Mouse (Mus musculus) C2C12 (cell line): ENCODE data around the gene Rbp1. TPM values are rescaled to one million over a fixed set of nuclear protein-coding genes. Genes with fewer than 3 reads are reported as not detected.

Experiments used
- H3K27me3 ChIP-seq: one replicate; pipeline ENCODE4 v1.6.1; 2011; ENCODE audit not compliant: control insufficient read depth, insufficient read depth, insufficient read length
- H3K36me3 ChIP-seq: one replicate; pipeline ENCODE4 v1.6.1; 2011; ENCODE audit not compliant: control insufficient read depth, insufficient read depth
- H3K4me3 ChIP-seq: one replicate; pipeline ENCODE4 v1.5.1; 2011; ENCODE audit warnings: mild to moderate bottlenecking, control low read depth; ENCODE audit not compliant: poor library complexity, insufficient read depth, severe bottlenecking
- H3K79me2 ChIP-seq: one replicate; pipeline ENCODE4 v1.6.1; 2011; ENCODE audit not compliant: control insufficient read depth, insufficient read depth
- H3K79me3 ChIP-seq: one replicate; pipeline ENCODE4 v1.6.1; 2011; ENCODE audit warnings: low read depth, control low read depth
- H3ac ChIP-seq: one replicate; pipeline ENCODE3; 2011; ENCODE audit warnings: low read depth; ENCODE audit not compliant: control insufficient read depth, insufficient read length
- CEBPB ChIP-seq: IDR thresholded peaks from one replicate; pipeline ENCODE4 v1.6.1; 2011; ENCODE audit warnings: low read depth, mild to moderate bottlenecking, control low read depth, moderate library complexity
- CTCF ChIP-seq: IDR thresholded peaks from one replicate; pipeline ENCODE4 v1.5.1; 2011; ENCODE audit not compliant: control insufficient read depth, insufficient read depth, insufficient read length
- FOSL1 ChIP-seq: IDR thresholded peaks from one replicate; pipeline ENCODE4 v1.8.0; 2011; ENCODE audit warnings: mild to moderate bottlenecking, low read length; ENCODE audit not compliant: poor library complexity, insufficient read depth, severe bottlenecking
- MAX ChIP-seq: IDR thresholded peaks from one replicate; pipeline ENCODE4 v1.6.1; 2011; ENCODE audit warnings: mild to moderate bottlenecking, control low read depth
- MYOD1 ChIP-seq: IDR thresholded peaks from one replicate; pipeline ENCODE4 v1.6.1; 2011; ENCODE audit warnings: low read depth; ENCODE audit not compliant: control insufficient read depth, insufficient read length
- MYOG ChIP-seq: IDR thresholded peaks from one replicate; pipeline ENCODE4 v1.6.1; 2011; ENCODE audit not compliant: control insufficient read depth, insufficient read length; ENCODE audit errors: extremely low read depth
- USF1 ChIP-seq: IDR thresholded peaks from one replicate; pipeline ENCODE4 v1.6.1; 2011; ENCODE audit warnings: low read depth, mild to moderate bottlenecking, control low read depth, moderate library complexity
- polyA plus RNA-seq: library from polyadenylated mRNA; unstranded; fragments of >200 nt; fragmentation: generic; extraction: Trizol; gene quantifications from one replicate; pipeline ENCODE4 v1.2.1, GENCODE M21; 2012; ENCODE audit warnings: missing spikeins

The Rbp1 gene
- polyA plus RNA-seq, 1 experiment = 19.3 TPM

DNA sequence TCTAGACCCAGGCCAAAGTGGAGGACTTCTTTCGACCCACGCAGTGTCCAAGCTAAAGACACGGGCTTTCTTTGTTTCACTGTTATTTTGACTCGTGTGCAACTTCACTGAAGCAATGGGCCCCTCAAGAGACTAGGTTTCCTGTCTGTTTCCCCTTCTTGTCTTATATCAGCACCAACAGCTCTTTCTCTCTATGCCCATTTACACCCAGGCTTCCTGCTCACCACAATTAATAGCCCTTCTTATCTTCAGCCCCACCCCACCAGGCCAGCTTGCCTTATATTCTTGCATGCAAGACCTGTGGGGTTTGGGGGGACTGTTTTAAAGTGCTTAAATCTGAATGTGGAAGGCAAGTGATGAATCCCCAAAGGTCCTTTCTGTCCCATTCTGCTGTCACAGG is 66.8 kb downstream of the Rbp1 start:
- Histone ChIP-seq H3ac (no peak overlapping the region), H3K79me3 (no peaks in the 10 kb centered on the region), H3K36me3 (no peaks in the 10 kb centered on the region), H3K27me3 (no peaks in the 10 kb centered on the region), H3K4me3 (no peak overlapping the region), H3K79me2 (no peaks in the 10 kb centered on the region)
- TF ChIP-seq MYOG = no peak
- no peak for TF ChIP-seq CTCF
- no peak for TF ChIP-seq FOSL1
- no peak for TF ChIP-seq USF1
- TF ChIP-seq CEBPB = no peak

DNA sequence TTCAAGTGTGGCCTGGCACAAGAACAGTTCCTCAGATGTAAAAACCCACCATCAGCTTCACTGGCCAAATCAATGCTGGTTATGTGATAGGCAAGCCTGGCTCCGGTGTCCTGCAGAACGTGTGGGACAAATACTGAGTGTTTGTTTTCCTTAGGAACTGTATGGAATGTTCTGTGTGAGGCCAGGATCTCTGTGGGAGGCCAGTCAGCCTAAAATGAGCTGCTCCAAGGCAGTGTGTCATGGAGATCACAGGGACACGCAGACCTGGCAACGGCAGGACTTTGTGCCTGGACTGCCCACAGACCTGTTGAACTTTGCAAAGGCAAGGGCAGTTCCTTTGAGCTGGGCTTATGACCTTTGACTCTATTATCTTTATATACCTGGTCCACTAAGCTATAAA is 67.4 kb downstream of the Rbp1 start:
- Histone ChIP-seq H3K27me3 (no peaks in the 10 kb centered on the region), H3ac (no peak overlapping the region), H3K79me2 (no peaks in the 10 kb centered on the region), H3K4me3 (no peak overlapping the region), H3K79me3 (no peaks in the 10 kb centered on the region), H3K36me3 (no peaks in the 10 kb centered on the region)
- TF ChIP-seq CEBPB (no peak), CTCF (no peak), USF1 (no peak), MYOD1 (no peak), MAX (no peak), MYOG (no peak), FOSL1 (no peak)

DNA sequence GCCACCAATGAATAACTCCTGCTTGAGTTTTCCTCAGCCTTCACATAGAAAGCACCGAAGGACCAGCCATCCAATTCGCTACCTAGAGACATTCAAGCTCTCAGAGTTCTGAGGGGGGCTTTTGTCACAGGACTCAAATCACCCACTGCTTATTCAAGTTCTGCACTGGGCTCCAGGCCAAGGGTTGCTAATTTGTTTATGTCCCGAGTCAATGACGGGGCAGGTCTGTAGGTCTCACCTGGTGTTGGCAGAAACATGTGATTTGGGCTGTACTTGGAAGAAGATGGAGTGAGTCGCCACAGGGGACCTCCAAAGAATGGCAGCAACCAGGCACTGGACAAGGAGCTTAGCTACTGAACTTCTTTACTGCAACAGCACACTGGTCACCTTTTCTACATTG is 68.3 kb downstream of the Rbp1 start:
- Histone ChIP-seq H3ac (no peak overlapping the region), H3K36me3 (no peaks in the 10 kb centered on the region), H3K79me3 (no peaks in the 10 kb centered on the region), H3K27me3 (no peaks in the 10 kb centered on the region), H3K79me2 (no peaks in the 10 kb centered on the region), H3K4me3 (no peak overlapping the region)
- TF ChIP-seq MYOG (no peak), CTCF (no peak), MYOD1 (no peak), FOSL1 (no peak), CEBPB (no peak), MAX (no peak), USF1 (no peak)

DNA sequence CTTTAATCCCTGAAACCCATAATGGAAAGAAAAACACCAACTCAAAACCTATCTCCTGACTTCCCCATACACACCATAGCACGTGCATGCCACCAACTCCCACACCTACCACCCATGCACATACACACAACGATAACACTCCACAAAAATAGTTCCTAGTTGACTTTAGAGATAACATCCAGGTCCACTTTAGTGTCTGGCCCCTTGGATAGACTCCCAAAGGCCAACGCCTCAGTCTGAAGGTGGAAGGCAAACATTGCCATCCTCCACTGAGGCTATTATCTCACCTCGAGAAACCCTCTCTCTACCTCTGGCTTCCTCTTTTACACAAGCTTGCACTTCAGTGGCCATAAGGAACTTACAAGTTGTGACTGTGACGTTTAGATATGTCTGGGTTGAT is 69.5 kb downstream of the Rbp1 start:
- Histone ChIP-seq H3K4me3 (no peak overlapping the region), H3K27me3 (no peaks in the 10 kb centered on the region), H3ac (no peak overlapping the region), H3K79me2 (no peaks in the 10 kb centered on the region), H3K79me3 (no peaks in the 10 kb centered on the region), H3K36me3 (no peaks in the 10 kb centered on the region)
- TF ChIP-seq MYOD1 (no peak), CTCF (no peak), USF1 (no peak), MAX (no peak), CEBPB (no peak), MYOG (no peak), FOSL1 (no peak)

DNA sequence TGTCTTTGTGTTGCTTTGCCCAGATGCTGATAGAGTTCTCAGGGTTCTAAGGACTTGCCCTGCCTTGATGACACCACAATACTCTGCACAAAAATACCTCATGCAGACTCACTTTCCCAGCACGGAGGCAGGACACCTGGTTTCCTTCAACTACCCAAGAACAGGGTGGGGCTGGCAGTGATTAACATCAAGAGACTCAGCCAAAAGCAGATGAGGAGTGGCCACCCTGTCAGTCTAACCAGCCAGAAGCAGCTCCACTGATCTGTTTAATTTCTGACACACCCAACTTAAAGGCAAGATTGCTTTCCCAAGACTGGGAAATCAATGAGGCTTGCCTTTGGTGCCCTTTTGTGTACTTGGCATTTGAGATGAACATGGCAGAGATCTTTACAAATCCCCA is 70.1 kb downstream of the Rbp1 start:
- Histone ChIP-seq H3K79me3 (no peaks in the 10 kb centered on the region), H3K27me3 (no peaks in the 10 kb centered on the region), H3K36me3 (no peaks in the 10 kb centered on the region), H3ac (no peak overlapping the region), H3K79me2 (no peaks in the 10 kb centered on the region), H3K4me3 (no peak overlapping the region)
- TF ChIP-seq CTCF (no peak), MYOD1 (no peak), FOSL1 (no peak), CEBPB (no peak), MYOG (no peak), USF1 (no peak), MAX (no peak)

Other genes with a start within 250 kb of the Rbp1 start
- 0.34 TPM for gene Nmnat3, start 135.5 kb upstream of the Rbp1 start, polyA plus RNA-seq
- 0.07 TPM for gene Rbp2, start 63.2 kb downstream of the Rbp1 start, polyA plus RNA-seq
- 86.0 TPM for gene Copb2, start 140.8 kb downstream of the Rbp1 start, polyA plus RNA-seq
- 32.4 TPM for gene Mrps22, start 178.7 kb downstream of the Rbp1 start, polyA plus RNA-seq